Mouse (Mus musculus) hindbrain, embryonic 15.5 days (tissue): ENCODE results near the gene Mthfd2. TPM values are rescaled to one million over a fixed set of nuclear protein-coding genes. Genes with fewer than 3 reads are reported as not detected.

Source experiments
- ATAC-seq: fragments of 200-750 bp; cut with Nextera tagmentation; 2 replicates; pipeline ENCODE4 v1.8.0; 2017; ENCODE audit warnings: low read depth, moderate number of reproducible peaks, moderate TSS enrichment; ENCODE audit not compliant: low FRiP score
- H3K27ac ChIP-seq: fragments of 300-500 bp; sonication (generic); replicated peaks from 2 replicates; pipeline ENCODE4 v1.5.1; 2015; ENCODE audit warnings: mild to moderate bottlenecking, inconsistent platforms
- H3K27me3 ChIP-seq: fragments of 300-500 bp; sonication (generic); 2 replicates; pipeline ENCODE4 v1.6.1; 2015; ENCODE audit warnings: control low read depth, inconsistent platforms
- H3K36me3 ChIP-seq: fragments of 300-500 bp; sonication (generic); 2 replicates; pipeline ENCODE4 v1.6.1; 2015; ENCODE audit warnings: control low read depth, inconsistent platforms
- H3K4me1 ChIP-seq: fragments of 300-500 bp; sonication (generic); replicated peaks from 2 replicates; pipeline ENCODE4 v1.6.1; 2015; ENCODE audit warnings: control low read depth, inconsistent platforms
- H3K4me2 ChIP-seq: fragments of 300-500 bp; sonication (generic); 2 replicates; pipeline ENCODE4 v1.6.1; 2015; ENCODE audit warnings: moderate library complexity, mild to moderate bottlenecking, inconsistent platforms
- H3K4me3 ChIP-seq: fragments of 300-500 bp; sonication (generic); 2 replicates; pipeline ENCODE4 v1.5.1; 2015; ENCODE audit warnings: mild to moderate bottlenecking, inconsistent platforms
- H3K9ac ChIP-seq: fragments of 300-500 bp; sonication (generic); 2 replicates; pipeline ENCODE4 v1.6.1; 2015; ENCODE audit warnings: inconsistent platforms
- H3K9me3 ChIP-seq: fragments of 300-500 bp; sonication (generic); 2 replicates; pipeline ENCODE4 v1.6.1; 2016; ENCODE audit warnings: control low read depth, inconsistent platforms
- WGBS: fragments of 180-500 bp; shearing (Covaris S2); methylation state at CpG from one replicate; pipeline ENCODE4 v1.1.7; 2015; 5-methylcytosine and 5-hydroxymethylcytosine counted together
- polyA plus RNA-seq: library from polyadenylated mRNA; unstranded; fragments of >200 nt; fragmentation: Nextera tagmentation; extraction: Ambion mirVana; gene quantifications from 2 replicates; pipeline ENCODE4 v1.2.1, GENCODE M21; 2015

Gene Mthfd2
- polyA plus RNA-seq, 1 experiment from 2014 or later: 32.8 TPM

- no peak for ATAC-seq
- Histone ChIP-seq H3K9me3 (no peaks in the 10 kb centered on the region), H3K27ac (no peak overlapping the region), H3K27me3 (no peaks in the 10 kb centered on the region), H3K4me1 (peaks cover 20% of the 10 kb centered on the region), H3K36me3 (no peaks in the 10 kb centered on the region), H3K4me2 (no peak overlapping the region), H3K4me3 (no peak overlapping the region), H3K9ac (no peak overlapping the region)
- WGBS: 74% methylated on average over 8 of the region's 8 CpGs
Observed at GRCm38 (mm10) chr6:83323652-83324419, 1.9 kb downstream of the Mthfd2 start.

- peaks cover 17% of the 10 kb centered on the region for H3K4me1 ChIP-seq
- no peak overlapping the region for H3K4me3 ChIP-seq
- no peak overlapping the region for H3K9ac ChIP-seq
- no peak overlapping the region for H3K27ac ChIP-seq
- 60% methylated on average over 2 of the region's 2 CpGs for WGBS
- no peaks in the 10 kb centered on the region for H3K27me3 ChIP-seq
- ATAC-seq: no peak
- no peaks in the 10 kb centered on the region for H3K36me3 ChIP-seq
- H3K9me3 ChIP-seq: no peaks in the 10 kb centered on the region
- no peak overlapping the region for H3K4me2 ChIP-seq
Observed at GRCm38 (mm10) chr6:83322794-83323193, 2.9 kb downstream of the Mthfd2 start.

GRCm38 (mm10) chr6:83321927-83322326 lies 3.8 kb downstream of the Mthfd2 start:
- ATAC-seq: no peak
- 36% methylated on average over 1 of the region's 1 CpGs for WGBS
- no peak overlapping the region for H3K4me2 ChIP-seq
- H3K27me3 ChIP-seq: no peaks in the 10 kb centered on the region
- H3K4me1 ChIP-seq: peaks cover 12% of the 10 kb centered on the region
- no peaks in the 10 kb centered on the region for H3K36me3 ChIP-seq
- no peaks in the 10 kb centered on the region for H3K9me3 ChIP-seq
- H3K4me3 ChIP-seq: no peak overlapping the region
- H3K27ac ChIP-seq: no peak overlapping the region
- no peak overlapping the region for H3K9ac ChIP-seq

GRCm38 (mm10) chr6:83317108-83317741 lies 8.5 kb downstream of the Mthfd2 start:
- no peaks in the 10 kb centered on the region for H3K9me3 ChIP-seq
- no peaks in the 10 kb centered on the region for H3K27me3 ChIP-seq
- H3K27ac ChIP-seq: peak overlapping the region; percentile 70
- H3K4me2 ChIP-seq: peak overlapping the region; percentile 87
- H3K4me1 ChIP-seq: peaks cover 22% of the 10 kb centered on the region
- WGBS: under 1% methylated on average over 52 of the region's 52 CpGs
- H3K9ac ChIP-seq: peak overlapping the region; percentile 73
- peak; percentile 99 for ATAC-seq
- H3K4me3 ChIP-seq: peak overlapping the region; percentile 91
- H3K36me3 ChIP-seq: peaks cover 2% of the 10 kb centered on the region; the same call in 1 of the 2 replicates

GRCm38 (mm10) chr6:83316022-83316421 lies 9.7 kb downstream of the Mthfd2 start:
- H3K9me3 ChIP-seq: no peaks in the 10 kb centered on the region
- H3K27me3 ChIP-seq: no peaks in the 10 kb centered on the region
- H3K36me3 ChIP-seq: peaks cover 7% of the 10 kb centered on the region
- H3K4me3 ChIP-seq: peak overlapping the region; percentile 91
- no peak overlapping the region for H3K27ac ChIP-seq
- 4% methylated on average over 10 of the region's 10 CpGs for WGBS
- peak overlapping the region; percentile 87 for H3K4me2 ChIP-seq
- H3K9ac ChIP-seq: peak overlapping the region; percentile 13; the same call in 1 of the 2 replicates
- ATAC-seq: no peak
- peaks cover 22% of the 10 kb centered on the region for H3K4me1 ChIP-seq

DNA sequence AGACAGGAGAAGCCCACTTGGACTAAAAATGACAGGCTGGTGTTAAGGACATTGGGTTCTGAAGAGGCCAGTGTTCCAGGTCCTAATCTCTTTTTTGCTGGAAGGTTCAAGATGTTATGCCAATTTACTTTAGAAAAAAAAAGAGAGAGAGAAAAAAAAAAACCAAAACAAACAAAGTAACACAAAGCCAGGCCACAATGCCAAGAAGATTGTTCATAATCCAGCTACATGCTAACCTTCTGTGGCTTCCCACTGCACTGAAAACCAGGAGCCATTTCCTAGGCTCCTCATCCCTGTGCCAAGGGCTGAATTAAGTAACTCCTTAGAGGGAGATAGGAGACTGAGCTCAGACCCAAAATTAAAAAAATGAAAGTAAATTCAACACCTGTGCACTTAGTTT lies 10.4 kb downstream of the Mthfd2 start:
- Histone ChIP-seq H3K4me3 (no peak overlapping the region), H3K27me3 (no peaks in the 10 kb centered on the region), H3K9me3 (no peaks in the 10 kb centered on the region), H3K4me1 (peaks cover 22% of the 10 kb centered on the region), H3K27ac (no peak overlapping the region), H3K36me3 (peaks cover 15% of the 10 kb centered on the region), H3K4me2 (peak overlapping the region; percentile 87; the same call in 1 of the 2 replicates), H3K9ac (peak overlapping the region; percentile 13; the same call in 1 of the 2 replicates)
- ATAC-seq: no peak

DNA sequence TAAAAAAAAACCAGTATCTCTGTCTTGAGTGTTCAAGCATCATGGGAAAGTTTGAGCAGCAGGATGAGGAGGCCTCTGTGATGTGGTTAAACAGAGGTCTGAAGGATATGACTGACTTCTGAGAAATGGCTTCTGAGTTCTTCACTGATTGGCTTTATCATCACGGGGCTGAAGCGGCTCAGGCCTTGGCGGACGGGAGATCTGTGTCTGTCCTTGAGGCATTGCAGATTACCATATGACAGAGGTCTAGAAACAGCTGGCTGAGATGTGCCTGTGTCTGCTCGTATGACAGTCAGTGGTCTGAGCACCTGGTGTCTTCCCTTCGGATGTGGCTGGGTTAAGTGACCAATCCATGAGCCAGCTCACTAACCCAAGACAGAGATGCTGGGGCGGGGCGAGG lies 13.2 kb downstream of the Mthfd2 start:
- 88% methylated on average over 8 of the region's 8 CpGs for WGBS
- ATAC-seq: no peak
- Histone ChIP-seq H3K27ac (no peak overlapping the region), H3K9me3 (no peaks in the 10 kb centered on the region), H3K4me3 (no peak overlapping the region), H3K4me1 (peaks cover 22% of the 10 kb centered on the region), H3K4me2 (no peak overlapping the region), H3K36me3 (peaks cover 20% of the 10 kb centered on the region), H3K9ac (no peak overlapping the region), H3K27me3 (no peaks in the 10 kb centered on the region)

- ATAC-seq: no peak
- Histone ChIP-seq H3K27ac (no peak overlapping the region), H3K4me1 (peaks cover 22% of the 10 kb centered on the region), H3K9me3 (no peaks in the 10 kb centered on the region), H3K9ac (no peak overlapping the region), H3K36me3 (peaks cover 20% of the 10 kb centered on the region), H3K4me3 (no peak overlapping the region), H3K27me3 (no peaks in the 10 kb centered on the region), H3K4me2 (no peak overlapping the region)
- 92% methylated on average over 7 of the region's 7 CpGs for WGBS
Observed at GRCm38 (mm10) chr6:83312021-83312420, 13.7 kb downstream of the Mthfd2 start.

DNA sequence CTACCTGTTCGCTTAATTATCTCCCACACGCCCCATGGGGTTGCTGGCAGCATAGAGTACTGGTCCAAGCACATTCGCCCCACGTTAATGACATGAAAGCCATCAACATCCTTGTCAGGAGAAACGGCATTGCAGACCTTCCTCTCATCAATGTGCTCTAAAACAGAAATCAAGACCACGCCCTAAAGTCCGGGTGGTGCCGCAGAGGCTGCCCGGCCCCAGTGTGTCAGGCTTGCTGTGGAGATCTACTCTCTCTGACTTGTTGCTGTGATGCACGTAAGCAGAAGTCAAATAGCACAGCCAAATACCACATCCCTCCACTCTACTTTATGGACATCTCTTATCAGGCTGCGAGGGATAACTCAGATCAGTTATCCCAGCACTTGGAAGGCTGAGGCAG lies 14.5 kb downstream of the Mthfd2 start:
- no peak overlapping the region for H3K9ac ChIP-seq
- no peak for ATAC-seq
- H3K4me2 ChIP-seq: no peak overlapping the region
- H3K27ac ChIP-seq: no peak overlapping the region
- peaks cover 14% of the 10 kb centered on the region for H3K4me1 ChIP-seq
- no peaks in the 10 kb centered on the region for H3K9me3 ChIP-seq
- 95% methylated on average over 11 of the region's 11 CpGs for WGBS
- peaks cover 25% of the 10 kb centered on the region for H3K36me3 ChIP-seq
- H3K4me3 ChIP-seq: no peak overlapping the region
- no peaks in the 10 kb centered on the region for H3K27me3 ChIP-seq

DNA sequence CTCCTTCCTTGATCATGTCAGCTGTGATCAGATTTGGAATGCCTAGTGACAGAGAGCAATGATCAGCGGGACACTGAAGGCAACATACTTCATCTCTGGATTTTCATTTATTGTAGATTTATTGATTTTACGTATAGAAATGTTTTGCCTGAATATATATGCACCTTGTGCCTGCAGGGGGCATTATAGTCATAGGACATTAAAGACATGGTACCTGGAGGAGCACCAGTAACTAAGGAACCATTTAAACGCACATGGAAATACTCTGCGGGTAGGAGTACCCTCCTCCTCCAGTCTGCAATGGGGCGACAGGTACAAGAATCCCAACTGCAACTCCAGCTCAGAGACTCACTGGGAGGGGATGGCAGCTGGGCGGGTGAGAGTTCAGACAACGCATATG lies 16.7 kb downstream of the Mthfd2 start:
- Histone ChIP-seq H3K36me3 (peaks cover 39% of the 10 kb centered on the region), H3K4me1 (no peaks in the 10 kb centered on the region), H3K9me3 (no peaks in the 10 kb centered on the region), H3K27ac (no peak overlapping the region), H3K4me2 (no peak overlapping the region), H3K27me3 (no peaks in the 10 kb centered on the region), H3K9ac (no peak overlapping the region), H3K4me3 (no peak overlapping the region)
- no peak for ATAC-seq
- 96% methylated on average over 7 of the region's 7 CpGs for WGBS

DNA sequence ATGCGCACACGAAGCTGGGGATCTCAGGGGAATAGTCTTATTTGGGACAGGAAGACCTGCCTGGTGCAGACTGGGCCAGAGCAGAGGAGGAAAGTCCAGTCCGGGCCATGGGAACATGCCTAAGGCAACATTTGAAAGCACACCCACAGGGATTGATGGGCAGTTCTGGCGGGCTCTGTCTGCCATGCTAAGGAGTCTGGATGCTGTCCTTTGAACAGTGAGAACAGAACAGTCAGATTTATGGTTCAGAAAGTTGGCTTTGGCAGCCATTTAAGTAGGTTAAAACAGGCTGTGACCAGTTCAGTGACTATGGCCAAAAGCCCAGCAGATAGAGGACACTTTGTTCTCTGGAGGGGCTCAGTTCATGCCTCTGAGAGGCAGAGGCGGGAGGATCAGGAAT lies 23.4 kb downstream of the Mthfd2 start:
- H3K36me3 ChIP-seq: peaks cover 19% of the 10 kb centered on the region
- H3K9me3 ChIP-seq: no peaks in the 10 kb centered on the region
- no peaks in the 10 kb centered on the region for H3K27me3 ChIP-seq
- H3K9ac ChIP-seq: no peak overlapping the region
- no peak overlapping the region for H3K4me3 ChIP-seq
- ATAC-seq: peak; percentile 81; the same call in 1 of the 2 replicates
- no peak overlapping the region for H3K27ac ChIP-seq
- H3K4me1 ChIP-seq: no peaks in the 10 kb centered on the region
- WGBS: 77% methylated on average over 5 of the region's 5 CpGs
- no peak overlapping the region for H3K4me2 ChIP-seq

DNA sequence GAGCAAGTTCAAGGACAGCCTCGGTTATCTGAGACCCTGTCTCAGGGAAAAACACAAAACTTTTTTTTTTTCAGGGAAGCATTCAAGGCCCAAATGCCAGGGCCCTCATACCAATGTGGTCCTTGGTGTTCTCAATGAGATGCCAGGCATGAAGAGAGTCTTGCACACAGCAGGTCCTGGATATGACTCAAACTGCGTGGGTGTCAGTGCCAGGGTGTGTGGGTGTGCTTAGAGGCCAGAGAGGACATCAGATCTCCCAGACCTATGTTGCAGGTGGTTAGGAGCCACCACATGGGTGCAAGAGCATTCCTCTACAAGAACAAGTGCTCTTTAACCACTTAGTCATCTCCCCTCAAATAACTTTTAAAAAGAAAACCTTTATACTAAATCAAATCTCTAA lies 24.4 kb downstream of the Mthfd2 start:
- no peak for ATAC-seq
- Histone ChIP-seq H3K36me3 (peaks cover 16% of the 10 kb centered on the region), H3K4me3 (no peak overlapping the region), H3K4me1 (no peaks in the 10 kb centered on the region), H3K4me2 (no peak overlapping the region), H3K9ac (no peak overlapping the region), H3K9me3 (no peaks in the 10 kb centered on the region), H3K27me3 (no peaks in the 10 kb centered on the region), H3K27ac (no peak overlapping the region)
- WGBS: 88% methylated on average over 2 of the region's 2 CpGs
